Mouse (Mus musculus): ENCODE measurements at regions not wholly inside any gene's neighbourhood (a gene's known extent, or its start where the extent isn't known, plus 50 kb on each side); places are given as distances from the start of the nearest gene placed in this dataset.

- no peak for DNase-seq (ENCODE audit: low read depth)
- TF ChIP-seq POLR2A (IDR thresholded peaks at IDR 0.05; ENCODE audit: borderline replicate concordance, extremely low read depth, insufficient read depth, insufficient read length, poor library complexity, severe bottlenecking) (no peak), CTCF (IDR thresholded peaks at IDR 0.05; ENCODE audit: borderline replicate concordance, extremely low read depth, insufficient read depth, insufficient read length) (no peak)
Observed at GRCm38 (mm10) chr10:37438312-37438711, 299.6 kb upstream of the Marcks start.

DNA sequence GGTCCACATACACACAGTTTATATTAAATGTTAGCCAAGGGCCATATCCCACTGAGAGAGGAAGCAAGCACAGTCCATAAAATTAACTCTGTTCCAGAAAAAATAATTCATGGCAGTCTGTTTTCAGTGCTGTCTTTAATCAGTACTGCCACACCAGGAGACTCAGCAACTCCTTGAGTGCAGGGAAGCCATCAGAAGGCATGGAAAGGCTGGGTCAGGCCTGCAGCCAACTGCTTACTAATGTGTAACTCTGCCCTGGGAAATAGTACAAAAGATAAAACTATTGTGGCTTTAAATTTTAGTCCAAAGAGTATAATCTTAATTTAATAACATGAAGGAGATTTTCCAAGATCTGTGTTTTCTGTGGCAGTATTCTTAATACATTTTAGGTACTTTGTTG is 298.1 kb upstream of the Marcks start:
- DNase-seq (ENCODE audit: low read depth) = peak; percentile 60

GRCm38 (mm10) chr10:37434229-37434628 is 295.5 kb upstream of the Marcks start:
- TF ChIP-seq CTCF (IDR thresholded peaks at IDR 0.05; ENCODE audit: borderline replicate concordance, extremely low read depth, insufficient read depth, insufficient read length) (no peak), POLR2A (IDR thresholded peaks at IDR 0.05; ENCODE audit: borderline replicate concordance, extremely low read depth, insufficient read depth, insufficient read length, poor library complexity, severe bottlenecking) (no peak)
- DNase-seq (ENCODE audit: low read depth) = peak; percentile 90

More for the DNA sequence above, 298.1 kb upstream of the Marcks start:
- TF ChIP-seq POLR2A (IDR thresholded peaks at IDR 0.05; ENCODE audit: borderline replicate concordance, extremely low read depth, insufficient read depth, insufficient read length, poor library complexity, severe bottlenecking) = no peak
- TF ChIP-seq CTCF (IDR thresholded peaks at IDR 0.05; ENCODE audit: borderline replicate concordance, extremely low read depth, insufficient read depth, insufficient read length) = no peak

- TF ChIP-seq CTCF (IDR thresholded peaks at IDR 0.05; ENCODE audit: borderline replicate concordance, extremely low read depth, insufficient read depth, insufficient read length) = no peak
- no peak for TF ChIP-seq POLR2A (IDR thresholded peaks at IDR 0.05; ENCODE audit: borderline replicate concordance, extremely low read depth, insufficient read depth, insufficient read length, poor library complexity, severe bottlenecking)
- DNase-seq (ENCODE audit: low read depth) = no peak
Observed at GRCm38 (mm10) chr10:37423047-37423446, 284.3 kb upstream of the Marcks start.

- TF ChIP-seq CTCF (IDR thresholded peaks at IDR 0.05; ENCODE audit: borderline replicate concordance, extremely low read depth, insufficient read depth, insufficient read length) (no peak), POLR2A (IDR thresholded peaks at IDR 0.05; ENCODE audit: borderline replicate concordance, extremely low read depth, insufficient read depth, insufficient read length, poor library complexity, severe bottlenecking) (no peak)
- DNase-seq (ENCODE audit: low read depth) = no peak
Observed at GRCm38 (mm10) chr10:37422612-37423011, 283.9 kb upstream of the Marcks start.

DNA sequence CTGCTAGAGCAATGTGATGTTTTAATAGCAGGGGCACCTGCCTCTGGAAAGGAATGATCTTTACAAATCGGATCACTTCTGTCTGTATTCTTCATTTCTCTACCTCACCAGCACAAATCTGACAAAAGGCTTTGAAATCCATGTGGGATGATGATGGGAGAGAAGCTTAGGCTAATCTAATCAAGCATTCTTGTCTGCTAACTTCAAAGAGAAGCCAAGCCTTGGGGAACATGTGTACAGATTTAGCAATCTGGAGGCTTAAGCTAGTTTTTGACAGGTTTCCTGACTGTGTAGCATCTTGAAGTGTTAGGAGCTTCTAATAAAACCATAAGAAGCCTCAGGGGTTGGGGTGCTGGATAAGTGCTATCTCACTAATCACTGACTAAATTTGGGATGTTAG is 277.6 kb upstream of the Marcks start:
- no peak for DNase-seq (ENCODE audit: low read depth)
- TF ChIP-seq CTCF (IDR thresholded peaks at IDR 0.05; ENCODE audit: borderline replicate concordance, extremely low read depth, insufficient read depth, insufficient read length) (no peak), POLR2A (IDR thresholded peaks at IDR 0.05; ENCODE audit: borderline replicate concordance, extremely low read depth, insufficient read depth, insufficient read length, poor library complexity, severe bottlenecking) (no peak)

- no peak for TF ChIP-seq POLR2A (IDR thresholded peaks at IDR 0.05; ENCODE audit: borderline replicate concordance, extremely low read depth, insufficient read depth, insufficient read length, poor library complexity, severe bottlenecking)
- no peak for TF ChIP-seq CTCF (IDR thresholded peaks at IDR 0.05; ENCODE audit: borderline replicate concordance, extremely low read depth, insufficient read depth, insufficient read length)
- peak; percentile 64 for DNase-seq (ENCODE audit: low read depth)
Observed at GRCm38 (mm10) chr10:37412401-37412800, 273.7 kb upstream of the Marcks start.

- no peak for TF ChIP-seq CTCF (IDR thresholded peaks at IDR 0.05; ENCODE audit: borderline replicate concordance, extremely low read depth, insufficient read depth, insufficient read length)
- DNase-seq (ENCODE audit: low read depth) = peak; percentile 77
Observed at GRCm38 (mm10) chr10:37409749-37410148, 271.0 kb upstream of the Marcks start.

- no peak for DNase-seq (ENCODE audit: low read depth)
- no peak for TF ChIP-seq CTCF (IDR thresholded peaks at IDR 0.05; ENCODE audit: borderline replicate concordance, extremely low read depth, insufficient read depth, insufficient read length)
- no peak for TF ChIP-seq POLR2A (IDR thresholded peaks at IDR 0.05; ENCODE audit: borderline replicate concordance, extremely low read depth, insufficient read depth, insufficient read length, poor library complexity, severe bottlenecking)
Observed at GRCm38 (mm10) chr10:37407487-37407886, 268.8 kb upstream of the Marcks start.

GRCm38 (mm10) chr10:37404933-37405332 is 266.2 kb upstream of the Marcks start:
- DNase-seq (ENCODE audit: low read depth) = peak; percentile 62
- TF ChIP-seq CTCF (IDR thresholded peaks at IDR 0.05; ENCODE audit: borderline replicate concordance, extremely low read depth, insufficient read depth, insufficient read length) (no peak), POLR2A (IDR thresholded peaks at IDR 0.05; ENCODE audit: borderline replicate concordance, extremely low read depth, insufficient read depth, insufficient read length, poor library complexity, severe bottlenecking) (no peak)

GRCm38 (mm10) chr10:37404407-37404806 is 265.7 kb upstream of the Marcks start:
- peak; percentile 52 for DNase-seq (ENCODE audit: low read depth)
- TF ChIP-seq POLR2A (IDR thresholded peaks at IDR 0.05; ENCODE audit: borderline replicate concordance, extremely low read depth, insufficient read depth, insufficient read length, poor library complexity, severe bottlenecking) (no peak), CTCF (IDR thresholded peaks at IDR 0.05; ENCODE audit: borderline replicate concordance, extremely low read depth, insufficient read depth, insufficient read length) (no peak)

GRCm38 (mm10) chr10:37402376-37402775 is 263.7 kb upstream of the Marcks start:
- TF ChIP-seq CTCF (IDR thresholded peaks at IDR 0.05; ENCODE audit: borderline replicate concordance, extremely low read depth, insufficient read depth, insufficient read length) = no peak
- no peak for TF ChIP-seq POLR2A (IDR thresholded peaks at IDR 0.05; ENCODE audit: borderline replicate concordance, extremely low read depth, insufficient read depth, insufficient read length, poor library complexity, severe bottlenecking)
- no peak for DNase-seq (ENCODE audit: low read depth)

DNA sequence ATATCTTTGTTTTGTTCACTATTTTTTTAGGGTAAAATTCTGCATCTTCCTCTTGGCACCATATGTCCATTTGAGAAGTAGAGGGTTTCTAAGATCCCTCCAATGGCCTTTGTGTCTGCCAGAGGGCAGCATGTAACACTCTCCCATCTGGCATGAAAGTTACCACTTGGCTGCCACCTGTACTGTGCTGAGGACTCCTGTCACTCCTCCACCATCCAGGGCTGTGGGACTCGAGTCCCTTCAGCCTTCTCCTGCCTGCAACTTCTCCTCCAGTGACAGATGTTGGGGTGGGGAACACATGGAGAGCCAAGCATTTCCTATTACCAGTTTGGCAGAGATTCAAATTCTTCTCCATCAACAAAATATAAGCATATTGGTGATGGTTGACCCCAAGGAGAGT is 262.3 kb upstream of the Marcks start:
- DNase-seq (ENCODE audit: low read depth) = peak; percentile 86
- TF ChIP-seq POLR2A (IDR thresholded peaks at IDR 0.05; ENCODE audit: borderline replicate concordance, extremely low read depth, insufficient read depth, insufficient read length, poor library complexity, severe bottlenecking) (no peak), CTCF (IDR thresholded peaks at IDR 0.05; ENCODE audit: borderline replicate concordance, extremely low read depth, insufficient read depth, insufficient read length) (no peak)
